Mouse (Mus musculus): ENCODE measurements around the gene Mapkbp1. TPM values are rescaled to one million over a fixed set of nuclear protein-coding genes. Genes with fewer than 3 reads are reported as not detected.

Gene Mapkbp1
- polyA plus RNA-seq, 1 experiment from 2014 or later = 2.5 TPM

GRCm38 (mm10) chr2:119987441-119987840, 14.9 kb downstream of the Mapkbp1 start:
- Histone ChIP-seq H3K27me3 (ENCODE audit: control insufficient read depth, insufficient read depth, low read length) (no peaks in the 10 kb centered on the region), H3K4me1 (ENCODE audit: control insufficient read depth, insufficient read depth, low read length) (no peaks in the 10 kb centered on the region), H3K36me3 (replicated peaks; ENCODE audit: control insufficient read depth, insufficient read depth, low read depth, low read length) (no peaks in the 10 kb centered on the region), H3K9me3 (replicated peaks; ENCODE audit: control insufficient read depth, low read length) (no peaks in the 10 kb centered on the region), H3K4me3 (ENCODE audit: low read depth, low read length) (no peak overlapping the region), H3K4me2 (ENCODE audit: low read depth, low read length) (no peak overlapping the region), H3K27ac (replicated peaks; ENCODE audit: low read depth, low read length) (no peak overlapping the region), H3K9ac (replicated peaks; ENCODE audit: low read length) (no peak overlapping the region)
- DNase-seq (ENCODE audit: low spot score) = no peak
- ATAC-seq (replicated peaks; ENCODE audit: insufficient number of reproducible peaks, low FRiP score, low TSS enrichment, low read depth) = no peak
- WGBS = 97% methylated on average over 2 of the region's 2 CpGs

DNA sequence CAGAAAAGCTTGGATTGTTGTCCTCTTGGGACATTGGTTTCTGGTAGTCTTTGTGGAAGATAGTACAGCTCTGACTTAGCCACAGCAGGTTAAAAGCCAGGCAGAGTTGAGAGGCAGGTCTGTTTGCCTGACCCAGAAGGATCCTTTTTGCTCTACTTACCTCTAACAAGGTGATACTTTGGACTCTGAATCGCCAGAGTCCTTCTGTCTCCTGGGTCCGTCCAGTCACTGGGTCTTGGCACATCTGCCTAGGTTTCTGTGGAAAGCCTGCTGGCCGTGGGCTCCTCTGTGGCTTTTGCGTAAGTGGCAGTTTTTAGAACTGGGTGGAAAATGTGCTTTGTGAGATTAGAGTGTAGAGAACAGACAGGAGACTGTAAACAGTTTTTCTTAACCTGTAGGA, 16.5 kb downstream of the Mapkbp1 start:
- Histone ChIP-seq H3K27me3 (ENCODE audit: control insufficient read depth, insufficient read depth, low read length) (no peaks in the 10 kb centered on the region), H3K27ac (replicated peaks; ENCODE audit: low read depth, low read length) (no peak overlapping the region), H3K36me3 (replicated peaks; ENCODE audit: control insufficient read depth, insufficient read depth, low read depth, low read length) (no peaks in the 10 kb centered on the region), H3K9ac (replicated peaks; ENCODE audit: low read length) (no peak overlapping the region), H3K4me1 (ENCODE audit: control insufficient read depth, insufficient read depth, low read length) (no peaks in the 10 kb centered on the region), H3K9me3 (replicated peaks; ENCODE audit: control insufficient read depth, low read length) (no peaks in the 10 kb centered on the region), H3K4me2 (ENCODE audit: low read depth, low read length) (no peak overlapping the region), H3K4me3 (ENCODE audit: low read depth, low read length) (no peak overlapping the region)
- DNase-seq (ENCODE audit: low spot score) = no peak
- 83% methylated on average over 4 of the region's 4 CpGs for WGBS
- no peak for ATAC-seq (replicated peaks; ENCODE audit: insufficient number of reproducible peaks, low FRiP score, low TSS enrichment, low read depth)

GRCm38 (mm10) chr2:119990881-119991280, 18.4 kb downstream of the Mapkbp1 start:
- Histone ChIP-seq H3K27me3 (ENCODE audit: control insufficient read depth, insufficient read depth, low read length) (no peaks in the 10 kb centered on the region), H3K4me2 (ENCODE audit: low read depth, low read length) (no peak overlapping the region), H3K4me1 (ENCODE audit: control insufficient read depth, insufficient read depth, low read length) (no peaks in the 10 kb centered on the region), H3K9me3 (replicated peaks; ENCODE audit: control insufficient read depth, low read length) (no peaks in the 10 kb centered on the region), H3K27ac (replicated peaks; ENCODE audit: low read depth, low read length) (no peak overlapping the region), H3K4me3 (ENCODE audit: low read depth, low read length) (no peak overlapping the region), H3K36me3 (replicated peaks; ENCODE audit: control insufficient read depth, insufficient read depth, low read depth, low read length) (no peaks in the 10 kb centered on the region), H3K9ac (replicated peaks; ENCODE audit: low read length) (no peak overlapping the region)
- DNase-seq (ENCODE audit: low spot score) (no peak), ATAC-seq (replicated peaks; ENCODE audit: insufficient number of reproducible peaks, low FRiP score, low TSS enrichment, low read depth) (no peak)
- 75% methylated on average over 6 of the region's 6 CpGs for WGBS

GRCm38 (mm10) chr2:119992349-119992748, 19.9 kb downstream of the Mapkbp1 start:
- DNase-seq (ENCODE audit: low spot score) (no peak), ATAC-seq (replicated peaks; ENCODE audit: insufficient number of reproducible peaks, low FRiP score, low TSS enrichment, low read depth) (no peak)
- Histone ChIP-seq H3K9me3 (replicated peaks; ENCODE audit: control insufficient read depth, low read length) (no peaks in the 10 kb centered on the region), H3K4me2 (ENCODE audit: low read depth, low read length) (no peak overlapping the region), H3K9ac (replicated peaks; ENCODE audit: low read length) (no peak overlapping the region), H3K36me3 (replicated peaks; ENCODE audit: control insufficient read depth, insufficient read depth, low read depth, low read length) (no peaks in the 10 kb centered on the region), H3K27ac (replicated peaks; ENCODE audit: low read depth, low read length) (no peak overlapping the region), H3K4me3 (ENCODE audit: low read depth, low read length) (no peak overlapping the region), H3K27me3 (ENCODE audit: control insufficient read depth, insufficient read depth, low read length) (no peaks in the 10 kb centered on the region), H3K4me1 (ENCODE audit: control insufficient read depth, insufficient read depth, low read length) (no peaks in the 10 kb centered on the region)
- WGBS = 81% methylated on average over 2 of the region's 2 CpGs

GRCm38 (mm10) chr2:119993515-119993914, 21.0 kb downstream of the Mapkbp1 start:
- ATAC-seq (replicated peaks; ENCODE audit: insufficient number of reproducible peaks, low FRiP score, low TSS enrichment, low read depth) = no peak
- Histone ChIP-seq H3K9me3 (replicated peaks; ENCODE audit: control insufficient read depth, low read length) (no peaks in the 10 kb centered on the region), H3K9ac (replicated peaks; ENCODE audit: low read length) (no peak overlapping the region), H3K4me2 (ENCODE audit: low read depth, low read length) (no peak overlapping the region), H3K27ac (replicated peaks; ENCODE audit: low read depth, low read length) (no peak overlapping the region), H3K4me1 (ENCODE audit: control insufficient read depth, insufficient read depth, low read length) (no peaks in the 10 kb centered on the region), H3K4me3 (ENCODE audit: low read depth, low read length) (no peak overlapping the region), H3K27me3 (ENCODE audit: control insufficient read depth, insufficient read depth, low read length) (no peaks in the 10 kb centered on the region), H3K36me3 (replicated peaks; ENCODE audit: control insufficient read depth, insufficient read depth, low read depth, low read length) (no peaks in the 10 kb centered on the region)
- DNase-seq (ENCODE audit: low spot score) = no peak
- 64% methylated on average over 2 of the region's 2 CpGs for WGBS

DNA sequence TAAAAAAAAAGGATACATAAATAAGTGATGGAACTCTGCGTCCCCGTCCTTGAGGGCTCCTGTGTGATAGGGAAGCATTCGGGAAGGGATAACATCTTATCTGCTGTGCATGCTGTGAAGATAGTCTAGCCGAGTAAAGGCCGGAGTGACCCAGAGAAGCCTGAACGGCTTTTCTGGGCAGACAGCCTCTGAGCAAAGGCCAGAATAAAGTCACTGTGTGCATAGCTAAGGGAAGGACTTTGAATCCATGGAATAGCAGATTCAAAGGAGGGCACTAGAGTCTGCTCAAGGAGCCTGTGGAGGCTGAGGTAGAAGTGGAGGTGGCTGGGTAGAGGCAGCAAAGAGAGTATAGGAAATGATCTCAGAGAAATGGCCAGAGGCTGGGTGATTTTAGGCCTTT, 22.3 kb downstream of the Mapkbp1 start:
- 89% methylated on average over 6 of the region's 6 CpGs for WGBS
- no peak for DNase-seq (ENCODE audit: low spot score)

GRCm38 (mm10) chr2:119995391-119996281, 23.1 kb downstream of the Mapkbp1 start:
- Histone ChIP-seq H3K27me3 (ENCODE audit: control insufficient read depth, insufficient read depth, low read length) (no peaks in the 10 kb centered on the region), H3K27ac (replicated peaks; ENCODE audit: low read depth, low read length) (peak overlapping the region; percentile 52), H3K9me3 (replicated peaks; ENCODE audit: control insufficient read depth, low read length) (no peaks in the 10 kb centered on the region), H3K4me3 (ENCODE audit: low read depth, low read length) (no peak overlapping the region), H3K4me1 (ENCODE audit: control insufficient read depth, insufficient read depth, low read length) (no peaks in the 10 kb centered on the region), H3K36me3 (replicated peaks; ENCODE audit: control insufficient read depth, insufficient read depth, low read depth, low read length) (no peaks in the 10 kb centered on the region), H3K9ac (replicated peaks; ENCODE audit: low read length) (no peak overlapping the region), H3K4me2 (ENCODE audit: low read depth, low read length) (no peak overlapping the region)
- DNase-seq (ENCODE audit: low spot score) = peak; percentile 83
- WGBS = 44% methylated on average over 9 of the region's 9 CpGs
- ATAC-seq (replicated peaks; ENCODE audit: insufficient number of reproducible peaks, low FRiP score, low TSS enrichment, low read depth) = 0 out of 2 replicates have a peak, but pooled peaks have one; percentile 58

More for the DNA sequence above, 22.3 kb downstream of the Mapkbp1 start:
- Histone ChIP-seq H3K9ac (replicated peaks; ENCODE audit: low read length) (0 out of 2 replicates have a peak overlapping the region, but pooled peaks have one; percentile 9), H3K4me2 (ENCODE audit: low read depth, low read length) (no peak overlapping the region), H3K36me3 (replicated peaks; ENCODE audit: control insufficient read depth, insufficient read depth, low read depth, low read length) (no peaks in the 10 kb centered on the region), H3K4me3 (ENCODE audit: low read depth, low read length) (no peak overlapping the region), H3K9me3 (replicated peaks; ENCODE audit: control insufficient read depth, low read length) (no peaks in the 10 kb centered on the region), H3K4me1 (ENCODE audit: control insufficient read depth, insufficient read depth, low read length) (no peaks in the 10 kb centered on the region), H3K27me3 (ENCODE audit: control insufficient read depth, insufficient read depth, low read length) (no peaks in the 10 kb centered on the region), H3K27ac (replicated peaks; ENCODE audit: low read depth, low read length) (peak overlapping the region; percentile 52)
- no peak for ATAC-seq (replicated peaks; ENCODE audit: insufficient number of reproducible peaks, low FRiP score, low TSS enrichment, low read depth)

DNA sequence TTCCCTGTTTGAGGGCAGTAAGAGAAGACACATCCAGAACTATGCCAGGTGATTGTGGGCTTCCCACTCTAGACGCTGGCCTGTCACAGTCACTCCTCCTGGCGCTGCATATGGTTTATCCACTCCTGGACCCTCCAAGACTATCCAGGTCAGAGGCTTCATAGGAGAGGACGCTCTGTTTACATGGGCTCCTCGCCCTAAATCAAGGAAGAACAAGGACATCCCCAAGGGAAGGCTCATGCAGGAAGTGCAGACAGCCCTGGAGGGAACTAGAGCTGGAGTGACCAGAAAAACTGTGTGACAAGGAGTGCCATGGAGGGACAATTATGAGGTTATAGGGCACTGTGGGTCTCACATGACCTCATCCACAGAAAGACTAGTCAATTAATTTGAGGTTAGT, 24.9 kb downstream of the Mapkbp1 start:
- H3K4me3 ChIP-seq (ENCODE audit: low read depth, low read length) = no peak overlapping the region
- 82% methylated on average over 4 of the region's 4 CpGs for WGBS
- no peak for DNase-seq (ENCODE audit: low spot score)

More for the DNA sequence above, 24.9 kb downstream of the Mapkbp1 start:
- Histone ChIP-seq H3K4me1 (ENCODE audit: control insufficient read depth, insufficient read depth, low read length) (no peaks in the 10 kb centered on the region), H3K9me3 (replicated peaks; ENCODE audit: control insufficient read depth, low read length) (no peaks in the 10 kb centered on the region), H3K9ac (replicated peaks; ENCODE audit: low read length) (no peak overlapping the region), H3K27me3 (ENCODE audit: control insufficient read depth, insufficient read depth, low read length) (no peaks in the 10 kb centered on the region), H3K36me3 (replicated peaks; ENCODE audit: control insufficient read depth, insufficient read depth, low read depth, low read length) (no peaks in the 10 kb centered on the region), H3K27ac (replicated peaks; ENCODE audit: low read depth, low read length) (no peak overlapping the region), H3K4me2 (ENCODE audit: low read depth, low read length) (no peak overlapping the region)
- no peak for ATAC-seq (replicated peaks; ENCODE audit: insufficient number of reproducible peaks, low FRiP score, low TSS enrichment, low read depth)
